Mouse (Mus musculus) heart, adult 2 months (tissue): Measurements from ENCODE around the gene Ntrk2.

Experiments
- CTCF ChIP-seq: fragments of 200-600 bp; IDR thresholded peaks from 2 replicates; pipeline ENCODE4 v1.8.1; 2022; ENCODE audit warnings: antibody characterized with exemption, mild to moderate bottlenecking, moderate library complexity
- EP300 ChIP-seq: fragments of 200-500 bp; IDR thresholded peaks from 2 replicates; pipeline ENCODE4 v1.6.1; 2011; ENCODE audit warnings: low read depth, low read length, control low read depth; ENCODE audit not compliant: insufficient read depth
- POLR2A ChIP-seq: fragments of 200-500 bp; IDR thresholded peaks from 2 replicates; pipeline ENCODE4 v1.6.1; 2011; ENCODE audit warnings: mild to moderate bottlenecking, low read depth, low read length, control low read depth; ENCODE audit not compliant: insufficient read depth

- TF ChIP-seq EP300 (no peak), POLR2A (no peak), CTCF (no peak)
Observed at GRCm38 (mm10) chr13:59119596-59120394, 313.4 kb downstream of the Ntrk2 start.
